Mouse (Mus musculus): Measurements from ENCODE around the gene Grm8. TPM values are rescaled to one million over a fixed set of nuclear protein-coding genes. Genes with fewer than 3 reads are reported as not detected.

Gene Grm8
- total and polyA plus RNA-seq, 3 experiments = not detected

GRCm38 (mm10) chr6:27657520-27657919, 477.5 kb downstream of the Grm8 start:
- intact Hi-C loops (cut with DNase I) = loop anchor here (5.0 kb wide), 1 partner anchor 560 kb away; no protein-coding TSS in a partner anchor
- Histone ChIP-seq H3K27ac (no peak overlapping the region), H3K79me2 (replicated peaks; ENCODE audit: control insufficient read depth, insufficient read depth, low read length) (no peaks in the 10 kb centered on the region), H3K4me3 (no peak overlapping the region), H3K36me3 (ENCODE audit: control insufficient read depth, insufficient read depth, low read length) (no peaks in the 10 kb centered on the region), H3K4me1 (ENCODE audit: control insufficient read depth, insufficient read depth, low read length) (no peaks in the 10 kb centered on the region), H3K27me3 (ENCODE audit: control insufficient read depth, insufficient read depth, low read length) (no peaks in the 10 kb centered on the region), H3K9ac (ENCODE audit: low read depth, low read length) (no peak overlapping the region)
- peak in 1 of 2 experiments; percentile 25 for DNase-seq
- 51% methylated on average over 1 of the region's 1 CpGs for WGBS
- peak; percentile 75 for TF ChIP-seq CTCF (IDR thresholded peaks at IDR 0.05)
- no peak for TF ChIP-seq POLR2A (IDR thresholded peaks at IDR 0.05; ENCODE audit: insufficient read depth, low read depth, low read length)

DNA sequence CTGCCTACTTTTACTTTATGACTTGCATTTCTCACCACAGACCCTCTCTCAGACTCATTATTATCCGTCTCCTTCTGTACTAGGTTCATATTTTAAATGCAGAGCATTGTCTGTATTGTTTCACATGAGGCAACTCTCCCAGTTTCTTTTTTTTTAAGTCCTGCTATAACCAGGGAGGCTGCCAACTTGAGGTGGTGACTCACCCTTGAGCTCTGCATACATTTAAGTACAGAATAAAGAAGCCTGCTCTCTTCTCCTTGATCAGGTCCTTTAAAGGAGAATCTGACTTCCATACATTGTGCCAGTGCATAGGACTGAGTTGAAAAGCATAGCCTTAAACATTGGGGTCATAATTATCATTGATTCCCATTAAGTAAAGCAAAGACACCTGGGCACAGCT, 488.5 kb downstream of the Grm8 start:
- TF ChIP-seq CTCF (IDR thresholded peaks at IDR 0.05) = no peak
- no peak for TF ChIP-seq EP300 (IDR thresholded peaks at IDR 0.05; ENCODE audit: insufficient read depth, low read depth, low read length)
- TF ChIP-seq POLR2A (IDR thresholded peaks at IDR 0.05; ENCODE audit: insufficient read depth, low read depth, low read length) = no peak
- no peak for DNase-seq
- Histone ChIP-seq H3K27ac (no peak overlapping the region), H3K79me2 (replicated peaks; ENCODE audit: control insufficient read depth, insufficient read depth, low read length) (no peaks in the 10 kb centered on the region), H3K36me3 (ENCODE audit: control insufficient read depth, insufficient read depth, low read length) (no peaks in the 10 kb centered on the region), H3K4me1 (ENCODE audit: control insufficient read depth, insufficient read depth, low read length) (no peaks in the 10 kb centered on the region), H3K4me3 (no peak overlapping the region), H3K9ac (ENCODE audit: low read depth, low read length) (no peak overlapping the region), H3K27me3 (ENCODE audit: control insufficient read depth, insufficient read depth, low read length) (no peaks in the 10 kb centered on the region)
- WGBS = 47% methylated on average over 1 of the region's 1 CpGs
- intact Hi-C loops (cut with DNase I) = no loop called here

- H3K27ac ChIP-seq = no peak overlapping the region
- H3K9ac ChIP-seq (ENCODE audit: low read depth, low read length) = no peak overlapping the region
- no peak for TF ChIP-seq CTCF (IDR thresholded peaks at IDR 0.05)
- TF ChIP-seq EP300 (IDR thresholded peaks at IDR 0.05; ENCODE audit: insufficient read depth, low read depth, low read length) = no peak
- no peak for TF ChIP-seq POLR2A (IDR thresholded peaks at IDR 0.05; ENCODE audit: insufficient read depth, low read depth, low read length)
- intact Hi-C loops (cut with DNase I) = no loop called here
- no peak overlapping the region for H3K4me3 ChIP-seq
- no peak for DNase-seq
- 42% methylated on average over 5 of the region's 5 CpGs for WGBS
- no peaks in the 10 kb centered on the region for H3K36me3 ChIP-seq (ENCODE audit: control insufficient read depth, insufficient read depth, low read length)
- H3K27me3 ChIP-seq (ENCODE audit: control insufficient read depth, insufficient read depth, low read length) = no peaks in the 10 kb centered on the region
- H3K4me1 ChIP-seq (ENCODE audit: control insufficient read depth, insufficient read depth, low read length) = no peaks in the 10 kb centered on the region
- no peaks in the 10 kb centered on the region for H3K79me2 ChIP-seq (replicated peaks; ENCODE audit: control insufficient read depth, insufficient read depth, low read length)
Measured at GRCm38 (mm10) chr6:27645054-27645453, 489.9 kb downstream of the Grm8 start.

DNA sequence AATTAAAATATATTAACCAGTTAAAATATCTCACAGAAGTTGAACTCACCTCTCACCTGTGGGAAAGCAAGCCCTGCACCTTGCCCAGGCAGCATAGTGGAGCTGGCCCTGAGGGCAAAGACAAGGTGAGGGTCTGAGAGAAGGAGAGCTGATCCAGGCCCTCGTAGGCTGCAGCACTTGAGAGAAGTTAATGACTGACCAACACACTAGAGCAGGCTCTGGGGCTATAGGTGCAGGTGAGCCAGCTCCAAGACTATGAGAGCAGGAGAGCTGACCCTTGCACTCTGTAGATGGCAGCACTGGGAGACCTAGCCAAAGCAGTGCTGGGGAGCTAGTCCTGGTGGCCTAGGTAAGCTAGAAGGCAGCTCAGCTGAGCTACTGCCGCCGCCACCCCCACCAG, 499.1 kb downstream of the Grm8 start:
- Histone ChIP-seq H3K36me3 (ENCODE audit: control insufficient read depth, insufficient read depth, low read length) (no peaks in the 10 kb centered on the region), H3K79me2 (replicated peaks; ENCODE audit: control insufficient read depth, insufficient read depth, low read length) (no peaks in the 10 kb centered on the region), H3K4me1 (ENCODE audit: control insufficient read depth, insufficient read depth, low read length) (no peaks in the 10 kb centered on the region), H3K27me3 (ENCODE audit: control insufficient read depth, insufficient read depth, low read length) (no peaks in the 10 kb centered on the region), H3K9ac (ENCODE audit: low read depth, low read length) (no peak overlapping the region), H3K4me3 (no peak overlapping the region), H3K27ac (no peak overlapping the region)
- WGBS = 78% methylated on average over 3 of the region's 3 CpGs
- DNase-seq = no peak
- intact Hi-C loops (cut with DNase I) = no loop called here
- TF ChIP-seq EP300 (IDR thresholded peaks at IDR 0.05; ENCODE audit: insufficient read depth, low read depth, low read length) = no peak
- no peak for TF ChIP-seq CTCF (IDR thresholded peaks at IDR 0.05)
- TF ChIP-seq POLR2A (IDR thresholded peaks at IDR 0.05; ENCODE audit: insufficient read depth, low read depth, low read length) = no peak

DNA sequence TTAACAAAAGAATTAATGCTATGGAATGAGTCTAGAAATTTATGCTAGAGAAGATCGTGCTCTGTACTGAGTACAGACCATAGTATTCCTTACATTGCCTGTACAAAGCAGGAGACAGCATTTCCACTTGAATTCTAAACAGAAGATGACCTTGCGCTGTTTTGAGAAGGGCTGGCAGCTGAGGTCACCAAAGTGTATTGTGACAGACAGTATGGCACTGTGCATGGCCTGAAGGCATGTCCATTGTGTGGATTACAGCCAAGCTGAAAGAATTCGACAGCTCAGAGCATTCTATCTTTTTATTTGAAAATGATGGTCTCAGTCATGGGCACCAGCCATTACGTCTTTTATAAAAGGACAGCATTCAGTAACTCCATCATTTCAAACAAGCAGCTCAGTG, 517.5 kb downstream of the Grm8 start:
- Histone ChIP-seq H3K27ac (no peak overlapping the region), H3K79me2 (replicated peaks; ENCODE audit: control insufficient read depth, insufficient read depth, low read length) (no peaks in the 10 kb centered on the region), H3K36me3 (ENCODE audit: control insufficient read depth, insufficient read depth, low read length) (no peaks in the 10 kb centered on the region), H3K4me3 (no peak overlapping the region), H3K4me1 (ENCODE audit: control insufficient read depth, insufficient read depth, low read length) (no peaks in the 10 kb centered on the region), H3K27me3 (ENCODE audit: control insufficient read depth, insufficient read depth, low read length) (no peaks in the 10 kb centered on the region), H3K9ac (ENCODE audit: low read depth, low read length) (no peak overlapping the region)
- no peak for TF ChIP-seq CTCF (IDR thresholded peaks at IDR 0.05)
- TF ChIP-seq POLR2A (IDR thresholded peaks at IDR 0.05; ENCODE audit: insufficient read depth, low read depth, low read length) = no peak
- TF ChIP-seq EP300 (IDR thresholded peaks at IDR 0.05; ENCODE audit: insufficient read depth, low read depth, low read length) = no peak
- WGBS = 71% methylated on average over 4 of the region's 4 CpGs
- intact Hi-C loops (cut with DNase I) = no loop called here
- no peak for DNase-seq

GRCm38 (mm10) chr6:27580485-27580884, 554.5 kb downstream of the Grm8 start:
- H3K4me3 ChIP-seq = no peak overlapping the region
- TF ChIP-seq EP300 (IDR thresholded peaks at IDR 0.05; ENCODE audit: insufficient read depth, low read depth, low read length) (no peak), CTCF (IDR thresholded peaks at IDR 0.05) (no peak), POLR2A (IDR thresholded peaks at IDR 0.05; ENCODE audit: insufficient read depth, low read depth, low read length) (no peak)
- no peaks in the 10 kb centered on the region for H3K79me2 ChIP-seq (replicated peaks; ENCODE audit: control insufficient read depth, insufficient read depth, low read length)
- no peaks in the 10 kb centered on the region for H3K4me1 ChIP-seq (ENCODE audit: control insufficient read depth, insufficient read depth, low read length)
- no peak overlapping the region for H3K9ac ChIP-seq (ENCODE audit: low read depth, low read length)
- 64% methylated on average over 2 of the region's 2 CpGs for WGBS
- no peaks in the 10 kb centered on the region for H3K27me3 ChIP-seq (ENCODE audit: control insufficient read depth, insufficient read depth, low read length)
- H3K27ac ChIP-seq = no peak overlapping the region
- DNase-seq = no peak
- no peaks in the 10 kb centered on the region for H3K36me3 ChIP-seq (ENCODE audit: control insufficient read depth, insufficient read depth, low read length)
- intact Hi-C loops (cut with DNase I) = no loop called here

Data from heart, adult 2 months (tissue).